Mouse (Mus musculus): ENCODE measurements around the gene Fuk. TPM values are rescaled to one million over a fixed set of nuclear protein-coding genes. Genes with fewer than 3 reads are reported as not detected.
"Not testable (repeated sequence)": the region's sequence is repeated elsewhere in the genome, so short reads cannot be mapped to it uniquely, and the experiment has no call there.

Gene Fuk
- 10 to 100 TPM; 18.8 to 18.9 TPM for total RNA-seq (2021)
- long read RNA-seq, experiment 1, transcript Fuk-201 (24 exons, 3,838 nt) = major isoform, 11 of 35 reads
- long read RNA-seq, experiment 1, partial matches to known transcripts = 11 of 35 reads
- long read RNA-seq, experiment 1, other reads (novel, unspliced or antisense) = 13 of 35 reads
- long read RNA-seq, experiment 2, transcript Fuk-201 (24 exons, 3,838 nt) = major isoform, 8 of 17 reads
- long read RNA-seq, experiment 2, partial matches to known transcripts = 3 of 17 reads
- long read RNA-seq, experiment 2, other reads (novel, unspliced or antisense) = 6 of 17 reads

GRCm38 (mm10) chr8:110901839-110902578, at the start of gene Fuk:
Fuk (minus strand) TSS chr8:110902488.
- peak; percentile 82 to 88 for DNase-seq (ENCODE audit: low spot score in 2 of 2)

- DNase-seq (ENCODE audit: low spot score in 2 of 2) = peak in 1 of 2 experiments; percentile 53
Measured at GRCm38 (mm10) chr8:110950065-110950484, 47.8 kb upstream of the Fuk start.

DNA sequence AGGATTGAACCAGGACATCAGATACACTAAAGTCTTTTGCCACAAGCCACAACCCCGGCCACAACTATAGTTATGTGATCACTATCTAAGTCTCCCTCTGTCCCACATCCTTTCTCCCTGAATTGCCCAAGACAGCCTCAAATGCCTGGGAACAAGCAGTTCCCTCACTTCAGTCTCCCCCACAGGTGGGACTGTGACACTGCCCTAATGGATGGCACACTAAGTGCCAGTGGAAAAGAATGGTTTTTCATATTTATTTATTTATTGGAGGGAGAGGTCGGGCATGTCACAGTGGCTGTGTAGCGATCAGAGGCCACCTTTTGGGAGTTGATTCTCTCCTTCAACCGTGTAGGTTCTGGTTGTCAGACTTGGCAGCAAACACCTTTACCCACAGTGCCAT, 43.4 kb upstream of the Fuk start:
- no peak for DNase-seq (ENCODE audit: low spot score in 2 of 2)

DNA sequence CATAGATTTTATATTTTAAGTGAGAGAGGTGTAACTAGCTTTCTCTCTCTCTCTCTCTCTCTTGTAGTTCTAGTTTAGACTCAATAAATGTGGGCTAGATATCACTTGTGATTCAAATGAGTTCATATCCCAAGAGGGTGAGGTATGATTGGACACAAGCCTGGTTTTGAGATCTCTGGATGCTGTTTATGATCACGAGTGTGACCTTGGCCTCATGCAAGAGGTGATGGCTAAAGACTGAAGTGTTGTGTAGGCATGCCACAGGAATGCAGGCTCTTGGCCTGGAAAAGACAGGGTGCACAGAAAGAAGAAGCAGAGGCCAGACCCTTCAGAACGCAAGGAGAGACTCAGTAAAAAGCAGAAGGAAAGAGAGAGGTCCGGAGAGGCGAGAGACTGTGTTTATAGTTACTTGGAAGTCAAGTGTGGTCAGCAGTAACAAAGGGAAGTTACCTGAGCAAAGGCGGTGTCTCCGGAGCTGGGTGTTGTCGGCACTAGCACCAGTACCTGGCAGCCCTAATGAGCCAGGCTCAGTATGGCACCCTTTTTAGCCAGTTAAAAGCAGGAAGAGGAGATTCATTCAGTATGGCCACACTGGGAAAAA, 42.1 kb upstream of the Fuk start:
- no peak for DNase-seq (ENCODE audit: low spot score in 2 of 2)

GRCm38 (mm10) chr8:110941453-110941948, 39.2 kb upstream of the Fuk start:
- peak in 1 of 2 experiments; percentile 30 for DNase-seq (ENCODE audit: low spot score in 2 of 2)

DNA sequence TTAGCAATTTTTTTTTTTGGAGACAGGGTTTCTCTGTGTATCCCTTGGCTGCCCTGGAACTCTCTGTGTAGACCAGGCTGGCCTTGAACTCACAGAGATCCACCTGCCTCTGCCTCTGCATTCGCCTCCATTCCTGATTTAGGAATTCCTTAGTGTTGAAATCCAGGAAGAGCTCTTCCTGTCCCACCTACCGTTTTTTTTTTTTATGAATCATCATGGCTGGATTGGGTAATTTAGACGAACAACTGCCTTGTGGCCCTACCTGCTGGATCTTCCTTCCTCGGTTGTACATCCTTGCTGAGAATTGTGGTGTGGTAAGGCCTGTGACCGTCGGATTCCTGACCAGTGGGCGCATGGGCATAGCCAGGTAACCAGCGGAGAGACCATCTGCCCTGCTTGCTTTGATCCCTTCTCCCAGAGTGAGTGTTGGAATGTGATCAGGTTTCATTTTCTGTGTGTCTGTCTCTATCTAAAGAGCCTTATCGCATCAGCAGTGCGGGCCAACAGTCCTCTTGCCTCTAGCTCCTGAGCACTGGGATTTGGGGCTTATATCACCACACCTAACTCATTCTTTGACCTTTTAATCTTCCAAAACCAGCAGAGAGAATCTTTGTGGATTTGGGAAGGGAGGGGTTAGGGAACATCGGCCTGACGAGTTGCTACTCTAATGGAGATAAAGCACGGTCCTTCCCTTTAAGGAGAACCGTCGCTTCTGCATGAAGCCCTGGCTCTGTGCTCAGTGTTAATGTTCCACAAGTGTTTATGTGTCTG, 38.6 kb upstream of the Fuk start:
- DNase-seq (ENCODE audit: low spot score in 2 of 2) = no peak

DNA sequence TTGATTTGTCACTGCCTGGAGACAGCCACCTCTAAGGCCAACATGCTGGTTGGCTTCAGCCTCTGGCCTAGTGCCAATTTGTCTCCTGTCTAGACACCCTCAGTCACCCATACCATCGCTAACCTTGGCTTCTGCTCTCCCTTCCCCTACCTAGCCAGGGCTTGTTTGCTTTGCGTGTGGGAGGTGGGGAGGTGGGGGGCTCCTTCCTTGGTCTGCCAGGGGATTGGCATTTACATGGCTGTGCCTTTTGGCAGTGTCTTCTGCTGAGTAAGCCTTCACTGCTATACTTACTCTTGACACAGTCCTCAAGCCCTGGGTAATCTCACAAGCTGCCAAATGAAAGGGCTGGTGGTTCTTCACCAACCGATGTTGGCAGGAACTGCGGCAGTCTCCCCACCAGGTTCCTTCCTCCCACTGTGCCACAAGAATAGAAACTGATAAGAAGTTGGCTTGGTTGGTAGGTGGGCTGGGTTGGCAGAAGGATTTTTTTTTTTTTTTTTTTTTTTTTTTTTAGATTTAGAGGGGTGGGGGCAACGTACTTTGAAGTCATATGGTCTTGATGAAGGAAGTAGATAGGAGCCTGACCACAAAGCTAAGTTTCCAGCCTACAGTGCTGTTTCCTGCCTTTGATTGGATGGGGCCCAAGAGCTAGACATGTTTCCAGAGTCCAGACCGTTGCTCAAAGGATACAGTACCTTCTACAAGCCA, 36.7 kb upstream of the Fuk start:
- peak; percentile 63 to 69 for DNase-seq (ENCODE audit: low spot score in 2 of 2)

- DNase-seq (ENCODE audit: low spot score in 2 of 2) = peak; percentile 52 to 63
Measured at GRCm38 (mm10) chr8:110936217-110936616, 33.9 kb upstream of the Fuk start.

- DNase-seq (ENCODE audit: low spot score in 2 of 2) = no peak
Measured at GRCm38 (mm10) chr8:110933272-110933671, 31.0 kb upstream of the Fuk start.

DNA sequence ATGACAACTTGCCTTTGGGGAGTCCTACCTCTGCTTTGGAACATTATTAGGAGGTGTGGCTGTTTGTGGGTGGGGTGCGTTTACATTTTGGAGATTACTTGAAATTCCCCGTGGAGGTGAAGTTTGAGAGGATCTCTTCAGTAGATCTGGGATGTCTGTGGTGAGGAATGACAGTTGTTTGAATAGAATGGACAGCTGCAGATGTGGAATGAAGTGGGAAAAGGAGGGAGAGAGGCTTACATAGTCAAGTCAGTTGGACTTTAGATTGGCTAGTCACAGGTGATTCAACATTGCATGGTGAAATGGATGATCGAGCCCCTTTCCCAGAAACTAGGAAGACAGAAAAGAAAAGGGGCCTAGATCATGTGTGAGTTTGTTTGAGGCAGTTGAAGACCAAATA, 30.2 kb upstream of the Fuk start:
- DNase-seq (ENCODE audit: low spot score in 2 of 2) = no peak

DNA sequence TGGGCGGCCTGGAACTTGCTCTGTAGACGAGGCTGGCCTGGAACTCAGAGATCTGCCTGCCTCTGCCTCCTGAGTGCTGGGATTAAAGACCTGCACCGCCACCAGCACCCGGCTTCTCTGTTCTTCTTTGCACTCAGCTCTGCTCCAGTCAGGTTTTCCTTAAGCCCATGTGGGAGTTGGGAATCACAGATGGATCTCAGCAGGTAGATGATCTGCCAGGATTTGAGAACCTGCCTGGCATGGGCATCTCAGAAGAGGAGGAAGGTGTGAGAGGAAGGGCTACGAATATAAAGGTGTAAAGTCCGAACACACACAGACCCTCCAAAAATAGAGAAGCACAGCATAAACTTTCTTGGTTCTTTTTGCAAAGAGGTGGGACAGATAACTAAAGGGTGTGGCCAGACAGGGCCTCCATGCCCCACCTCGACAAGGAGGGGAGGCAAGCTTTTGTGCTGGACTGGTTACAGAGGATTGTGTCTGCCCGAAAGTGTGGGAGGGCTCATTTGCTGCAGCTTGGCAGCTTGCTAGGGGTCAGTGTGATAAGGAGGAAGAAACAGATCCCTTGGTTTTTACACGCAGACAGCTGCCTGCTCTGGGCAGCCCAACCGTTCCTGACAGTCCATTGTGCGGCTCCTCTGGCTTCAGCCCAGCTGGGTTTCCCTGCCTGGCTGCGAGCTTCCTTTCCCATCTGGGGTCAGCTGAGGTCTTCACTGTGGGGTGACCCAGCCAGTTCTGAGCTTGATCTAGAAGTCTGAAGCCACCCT, 29.1 kb upstream of the Fuk start:
- no peak for DNase-seq (ENCODE audit: low spot score in 2 of 2)

DNA sequence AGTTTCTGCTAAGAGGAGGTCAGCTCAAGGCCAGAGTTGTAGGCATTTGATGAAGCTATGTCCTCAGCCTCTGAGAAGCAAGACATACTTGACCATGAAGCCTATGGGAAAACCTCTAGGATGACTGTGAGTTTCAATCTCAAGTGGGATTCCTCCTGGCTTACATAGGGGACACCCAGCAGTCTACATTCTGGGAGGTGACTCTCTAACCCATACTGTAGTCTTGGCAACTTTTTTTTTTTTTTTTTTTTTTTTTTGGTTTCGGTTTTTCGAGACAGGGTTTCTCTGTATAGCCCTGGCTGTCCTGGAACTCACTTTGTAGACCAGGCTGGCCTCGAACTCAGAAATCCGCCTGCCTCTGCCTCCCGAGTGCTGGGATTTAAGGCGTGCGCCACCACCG, 27.4 kb upstream of the Fuk start:
- not testable (repeated sequence) for DNase-seq (ENCODE audit: low spot score in 2 of 2)

GRCm38 (mm10) chr8:110929066-110929465, 26.8 kb upstream of the Fuk start:
- no peak for DNase-seq (ENCODE audit: low spot score in 2 of 2)

- DNase-seq (ENCODE audit: low spot score in 2 of 2) = no peak
Measured at GRCm38 (mm10) chr8:110928435-110928834, 26.1 kb upstream of the Fuk start.

GRCm38 (mm10) chr8:110926690-110927089, 24.4 kb upstream of the Fuk start:
- DNase-seq (ENCODE audit: low spot score in 2 of 2) = no peak

DNA sequence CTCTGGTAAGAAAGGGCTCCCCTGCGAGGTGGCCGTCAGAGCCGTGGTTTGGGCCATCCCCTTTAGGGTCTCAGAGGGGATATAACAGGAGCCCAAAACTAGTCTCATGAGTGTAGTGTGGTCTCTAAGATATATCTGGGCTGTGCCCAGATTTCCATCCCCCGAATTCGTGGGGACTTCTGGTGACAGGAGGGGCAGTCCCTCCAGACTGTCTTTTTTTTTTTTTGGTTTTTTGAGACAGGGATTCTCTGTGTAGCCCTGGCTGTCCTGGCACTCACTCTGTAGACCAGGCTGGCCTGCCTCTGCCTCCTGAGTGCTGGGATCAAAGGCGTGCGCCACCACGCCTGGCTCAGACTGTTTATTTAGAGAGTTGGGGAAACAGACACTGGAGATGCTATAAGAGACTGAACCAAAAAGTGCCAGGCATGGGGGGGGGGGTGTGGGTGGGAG, 23.4 kb upstream of the Fuk start:
- DNase-seq (ENCODE audit: low spot score in 2 of 2) = no peak

GRCm38 (mm10) chr8:110921492-110922230, 19.4 kb upstream of the Fuk start:
- DNase-seq (ENCODE audit: low spot score in 2 of 2) = no peak

GRCm38 (mm10) chr8:110920773-110921277, 18.5 kb upstream of the Fuk start:
- DNase-seq (ENCODE audit: low spot score in 2 of 2) = no peak
